Mouse (Mus musculus): ENCODE results near the gene St3gal4. TPM values are rescaled to one million over a fixed set of nuclear protein-coding genes. Genes with fewer than 3 reads are reported as not detected.

St3gal4 gene
- total and polyA plus RNA-seq, 3 experiments, result 54.2 to 56.3 TPM; not detected in 1

DNA sequence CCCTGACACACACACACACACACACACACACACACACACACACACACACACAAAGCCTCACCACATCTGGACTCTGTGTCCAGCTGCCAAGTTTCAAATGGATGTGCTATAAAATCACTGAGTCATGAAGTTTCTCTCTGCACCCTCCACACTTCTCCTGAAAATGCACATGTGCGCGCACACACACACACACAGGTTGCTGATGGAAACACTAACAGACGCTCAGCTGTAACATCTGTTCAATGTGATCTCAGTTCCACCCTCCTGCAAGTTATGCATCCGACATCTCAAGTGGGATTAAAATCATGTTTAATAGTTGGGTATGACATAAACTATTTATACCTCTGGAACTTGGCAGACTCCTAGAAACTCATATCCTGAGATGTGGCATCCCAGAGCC lies 115.0 kb downstream of the St3gal4 start (continued):
- no peak for TF ChIP-seq CHD1 (IDR thresholded peaks at IDR 0.05; ENCODE audit: low read depth, low read length)

DNA sequence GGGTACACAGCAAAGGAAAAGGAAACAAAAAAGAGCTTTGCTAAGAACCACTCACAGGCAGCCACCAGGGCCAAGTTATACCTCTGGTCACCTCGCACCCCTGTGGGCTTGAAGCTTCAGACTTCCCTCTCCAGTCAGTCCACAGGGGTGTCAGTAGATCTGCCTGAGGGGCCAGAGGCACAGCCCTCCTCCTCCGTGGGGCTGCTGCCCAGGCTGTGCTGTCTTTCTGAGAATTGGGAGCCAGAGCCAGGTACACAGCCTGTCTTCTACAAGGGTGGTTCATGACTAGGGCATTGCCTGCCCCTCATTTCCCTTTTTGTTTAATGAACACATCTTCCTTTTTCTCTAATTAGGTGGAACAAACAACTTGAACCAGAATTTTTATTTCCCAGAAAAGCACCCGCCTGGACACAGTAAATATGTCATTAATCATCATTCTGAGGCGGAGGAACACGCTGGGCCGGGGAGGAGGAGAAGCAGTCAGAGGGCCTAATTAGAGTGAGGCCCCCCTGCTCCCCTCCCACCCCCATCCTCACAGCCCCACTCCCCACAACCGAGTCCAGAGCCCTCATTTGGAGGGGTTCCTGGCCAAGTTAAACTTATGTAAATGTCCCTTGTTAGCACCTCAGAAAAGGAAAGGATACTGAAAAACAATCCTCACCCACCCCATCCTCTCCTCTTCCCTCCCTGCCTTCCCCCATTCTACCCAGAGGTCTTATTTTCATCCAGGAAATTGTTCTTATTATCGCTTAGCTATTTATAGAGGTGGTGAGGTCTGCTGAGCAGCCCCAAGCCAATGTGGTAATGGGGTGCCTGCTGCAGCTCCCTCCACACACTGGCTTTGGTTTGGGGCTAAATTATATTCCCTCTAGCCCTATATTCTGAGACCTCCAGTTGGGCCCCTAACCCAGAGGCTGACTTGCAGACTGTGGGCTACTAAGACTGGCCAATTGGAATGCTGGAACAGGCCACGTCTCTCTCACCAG lies 120.9 kb downstream of the St3gal4 start:
- H3K79me2 ChIP-seq (ENCODE audit: control insufficient read depth, insufficient read depth, low read length, poor library complexity), result no peaks in the 10 kb centered on the region
- TF ChIP-seq BHLHE40 (IDR thresholded peaks at IDR 0.05; ENCODE audit: borderline replicate concordance, low read depth, low read length), result no peak
- no peak for TF ChIP-seq ELF1 (IDR thresholded peaks at IDR 0.05; ENCODE audit: low read depth, low read length)
- TF ChIP-seq TBP (IDR thresholded peaks at IDR 0.05; ENCODE audit: low read depth, low read length), result no peak
- TF ChIP-seq TCF12 (IDR thresholded peaks at IDR 0.05; ENCODE audit: low read depth, low read length), result no peak
- TF ChIP-seq KAT2A (conservative IDR thresholded peaks at IDR 0.05; ENCODE audit: low read depth, low read length), result no peak
- TF ChIP-seq MYC (IDR thresholded peaks at IDR 0.05; ENCODE audit: low read depth, low read length), result no peak
- TF ChIP-seq UBTF (IDR thresholded peaks at IDR 0.05; ENCODE audit: borderline replicate concordance, insufficient read depth, low read depth, low read length), result no peak
- TF ChIP-seq ETS1 (IDR thresholded peaks at IDR 0.05; ENCODE audit: low read depth, low read length), result no peak
- TF ChIP-seq MAZ (IDR thresholded peaks at IDR 0.05; ENCODE audit: low read depth, low read length), result no peak
- TF ChIP-seq MXI1 (IDR thresholded peaks at IDR 0.05; ENCODE audit: low read depth, low read length), result no peak
- no peak for TF ChIP-seq MEF2A (IDR thresholded peaks at IDR 0.05; ENCODE audit: extremely low read depth, insufficient replicate concordance, low read depth, low read length, poor library complexity, severe bottlenecking)
- TF ChIP-seq HCFC1 (IDR thresholded peaks at IDR 0.05; ENCODE audit: low read depth, low read length), result no peak
- no peak for TF ChIP-seq TAL1 (IDR thresholded peaks at IDR 0.05; ENCODE audit: low read length)
- TF ChIP-seq POLR2A (IDR thresholded peaks at IDR 0.05; ENCODE audit: control insufficient read depth in 1 of 2, insufficient read depth in 1 of 2, low read depth in 1 of 2, low read length in 2 of 2, poor library complexity in 1 of 2), result no peak
- no peak for TF ChIP-seq ZC3H11A (IDR thresholded peaks at IDR 0.05; ENCODE audit: low read depth, low read length)
- no peak for TF ChIP-seq CTCF (IDR thresholded peaks at IDR 0.05 in 2 of 3, conservative IDR thresholded peaks at IDR 0.05 in 1 of 3; ENCODE audit: control insufficient read depth in 1 of 3, insufficient read depth in 1 of 3, low read depth in 2 of 3, low read length in 3 of 3, poor library complexity in 1 of 3, severe bottlenecking in 1 of 3)
- TF ChIP-seq MAFK (IDR thresholded peaks at IDR 0.05; ENCODE audit: borderline replicate concordance, low read depth, low read length), result no peak
- TF ChIP-seq ZNF384 (IDR thresholded peaks at IDR 0.05; ENCODE audit: low read depth, low read length), result no peak
- TF ChIP-seq JUND (IDR thresholded peaks at IDR 0.05; ENCODE audit: low read depth, low read length), result no peak
- no peaks in the 10 kb centered on the region for H3K9me3 ChIP-seq (replicated peaks; ENCODE audit: insufficient read depth, low read length)
- no peak overlapping the region for H3K4me3 ChIP-seq (ENCODE audit: control insufficient read depth in 1 of 2, insufficient read depth in 1 of 2, low read depth in 2 of 2, low read length in 2 of 2)
- no peak overlapping the region for H3K27ac ChIP-seq (ENCODE audit: control insufficient read depth, low read depth, low read length)
- H3K36me3 ChIP-seq (ENCODE audit: control insufficient read depth in 1 of 2, insufficient read depth in 2 of 2, low read length in 2 of 2), result no peaks in the 10 kb centered on the region
- no peaks in the 10 kb centered on the region for H3K27me3 ChIP-seq (ENCODE audit: control insufficient read depth in 1 of 2, insufficient read depth in 2 of 2, low read length in 2 of 2)
- H3K9ac ChIP-seq (ENCODE audit: control insufficient read depth, low read depth, low read length, poor library complexity, severe bottlenecking), result no peak overlapping the region
- DNase-seq (ENCODE audit: low read depth, low spot score), result no peak
- H3K4me1 ChIP-seq (ENCODE audit: control insufficient read depth in 1 of 2, insufficient read depth in 2 of 2, low read length in 2 of 2), result no peaks in the 10 kb centered on the region

Other genes with a start within 250 kb of the St3gal4 start
- gene Dcps, start 56.8 kb upstream of the St3gal4 start, total RNA-seq (2012; rRNA removed), result 54.3 and 58.0 TPM in 2 replicates
- 100 to 1,000 TPM in 1 of 2 experiments, not detected in 1; 115 TPM for gene Dcps, start 56.8 kb upstream of the St3gal4 start, polyA plus RNA-seq (2012; ENCODE audit: insufficient read depth in 1 of 2, insufficient read length in 2 of 2, low read depth in 1 of 2, low replicate concordance in 2 of 2, missing spikeins in 1 of 2)
- gene Srpr, start 80.9 kb upstream of the St3gal4 start, total RNA-seq (2012; rRNA removed), result 36.8 and 42.9 TPM in 2 replicates
- gene Srpr, start 80.9 kb upstream of the St3gal4 start, polyA plus RNA-seq (2012; ENCODE audit: insufficient read depth in 1 of 2, insufficient read length in 2 of 2, low read depth in 1 of 2, low replicate concordance in 2 of 2, missing spikeins in 1 of 2), result 100 to 1,000 TPM in 1 of 2 experiments, 10 to 100 TPM in 1; 63.5 to 113 TPM
- 2.4 TPM in 2 replicates for gene Tirap, start 81.0 kb upstream of the St3gal4 start, total RNA-seq (2012; rRNA removed)
- gene Tirap, start 81.0 kb upstream of the St3gal4 start, polyA plus RNA-seq (2012; ENCODE audit: insufficient read depth in 1 of 2, insufficient read length in 2 of 2, low read depth in 1 of 2, low replicate concordance in 2 of 2, missing spikeins in 1 of 2), result 1 to 10 TPM in 1 of 2 experiments, not detected in 1; 5.3 TPM
- gene Foxred1, start 91.8 kb upstream of the St3gal4 start, total RNA-seq (2012; rRNA removed), result 35.6 and 42.4 TPM in 2 replicates
- gene Foxred1, start 91.8 kb upstream of the St3gal4 start, polyA plus RNA-seq (2012; ENCODE audit: insufficient read depth in 1 of 2, insufficient read length in 2 of 2, low read depth in 1 of 2, low replicate concordance in 2 of 2, missing spikeins in 1 of 2), result 10 to 100 TPM in 1 of 2 experiments, not detected in 1; 39.0 TPM
- 22.0 and 23.4 TPM in 2 replicates for gene Fam118b, start 148.5 kb upstream of the St3gal4 start, total RNA-seq (2012; rRNA removed)
- gene Fam118b, start 148.5 kb upstream of the St3gal4 start, polyA plus RNA-seq (2012; ENCODE audit: insufficient read depth in 1 of 2, insufficient read length in 2 of 2, low read depth in 1 of 2, low replicate concordance in 2 of 2, missing spikeins in 1 of 2), result 10 to 100 TPM in 1 of 2 experiments, not detected in 1; 30.9 TPM
- gene Rpusd4, start 148.6 kb upstream of the St3gal4 start, total RNA-seq (2012; rRNA removed), result 32.0 and 36.3 TPM in 2 replicates
- 10 to 100 TPM in 1 of 2 experiments, not detected in 1; 40.9 TPM for gene Rpusd4, start 148.6 kb upstream of the St3gal4 start, polyA plus RNA-seq (2012; ENCODE audit: insufficient read depth in 1 of 2, insufficient read length in 2 of 2, low read depth in 1 of 2, low replicate concordance in 2 of 2, missing spikeins in 1 of 2)

Data from MEL (cell line).